Comparison of ENCODE assay signal across 11 mouse cellular contexts in the genomic region with DNA sequence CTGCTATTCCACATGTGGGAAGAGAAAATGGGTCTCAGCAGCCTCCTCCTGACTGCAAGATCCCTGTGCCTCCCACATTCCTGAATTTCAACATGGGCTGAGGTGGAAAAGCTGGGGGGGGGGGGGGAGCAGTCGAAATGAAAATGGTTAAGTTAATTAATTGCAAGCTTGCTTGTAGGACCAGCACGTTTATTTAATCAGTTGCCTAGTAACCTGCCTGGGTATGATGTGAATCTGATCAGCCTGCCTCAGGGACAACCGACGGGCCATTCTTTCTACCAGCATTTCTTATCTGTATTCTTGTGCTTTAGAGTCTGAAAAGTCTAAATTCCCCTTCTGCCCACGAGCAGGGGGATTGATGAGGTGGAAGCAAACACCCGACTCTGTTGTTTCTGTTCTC.
DNase-seq lines count a peak whose midpoint lies in the region; ATAC-seq and TF ChIP-seq lines count a peak whose summit lies in the region.
"Had no signal": no experiment of that assay in that cellular context is flagged by ENCODE, and none has a peak within 500 bp of the region (broad histone marks: within the 10 kb centered on the region; RNA-seq: fewer than 3 reads in every experiment).

No protein-coding gene starts in this region.

- no peak overlapping the region for H3K27ac ChIP-seq in embryonic facial prominence, embryonic 11.5 days (replicated peaks; ENCODE audit: low read depth, low read length)
- H3K27ac ChIP-seq in hindbrain, postnatal 0 days, result no peak overlapping the region
- H3K27ac ChIP-seq in midbrain, embryonic 12.5 days (replicated peaks), result 0 out of 2 replicates have a peak overlapping the region, but pooled peaks have one; percentile 25
- H3K27ac ChIP-seq: heart, adult 2 months; layer of hippocampus, adult 2 months had no signal

- intact Hi-C loops in left cerebral cortex, postnatal 25 days (cut with DNase I), result no loop called here

- peak; percentile 52 for DNase-seq in embryo, embryonic 10.5 days (ENCODE audit: low spot score)
- peak; percentile 62 for DNase-seq in embryonic facial prominence, embryonic 11.5 days (ENCODE audit: low spot score)
- peak; percentile 25 for DNase-seq in hindbrain, postnatal 0 days (ENCODE audit: low spot score)
- no peak for DNase-seq in gastrocnemius, postnatal 10 days
- no peak for DNase-seq in layer of hippocampus, adult 11-12 months (ENCODE audit: low spot score)
- DNase-seq in layer of hippocampus, postnatal 36 days, result no peak
- no peak for DNase-seq in left cerebral cortex, postnatal 25 days (ENCODE audit: low spot score in 2 of 2)
- DNase-seq: adrenal gland, postnatal 36 days; heart, adult 2 months had no signal

- H3K36me3 ChIP-seq in embryonic facial prominence, embryonic 11.5 days (replicated peaks; ENCODE audit: control insufficient read depth, insufficient read depth, low read depth, low read length), result no peaks in the 10 kb centered on the region
- no peaks in the 10 kb centered on the region for H3K36me3 ChIP-seq in hindbrain, postnatal 0 days (ENCODE audit: insufficient read depth, low read length)
- H3K36me3 ChIP-seq in midbrain, embryonic 12.5 days, result no peaks in the 10 kb centered on the region

- H3K9ac ChIP-seq in embryonic facial prominence, embryonic 11.5 days (replicated peaks; ENCODE audit: low read length), result no peak overlapping the region
- H3K9ac ChIP-seq in hindbrain, postnatal 0 days (replicated peaks; ENCODE audit: low read length), result no peak overlapping the region
- H3K9ac ChIP-seq in midbrain, embryonic 12.5 days (replicated peaks), result no peak overlapping the region

- no peaks in the 10 kb centered on the region for H3K27me3 ChIP-seq in embryonic facial prominence, embryonic 11.5 days (ENCODE audit: control insufficient read depth, insufficient read depth, low read length)
- no peaks in the 10 kb centered on the region for H3K27me3 ChIP-seq in hindbrain, postnatal 0 days (ENCODE audit: insufficient read depth, low read length)
- H3K27me3 ChIP-seq in midbrain, embryonic 12.5 days, result no peaks in the 10 kb centered on the region

- H3K4me2 ChIP-seq in embryonic facial prominence, embryonic 11.5 days (ENCODE audit: low read depth, low read length), result no peak overlapping the region
- no peak overlapping the region for H3K4me2 ChIP-seq in hindbrain, postnatal 0 days (ENCODE audit: low read depth, low read length)
- H3K4me2 ChIP-seq in midbrain, embryonic 12.5 days (replicated peaks), result 0 out of 2 replicates have a peak overlapping the region, but pooled peaks have one; percentile 5

- no peaks in the 10 kb centered on the region for H3K4me1 ChIP-seq in embryonic facial prominence, embryonic 11.5 days (ENCODE audit: control insufficient read depth, insufficient read depth, low read length)
- 0 out of 2 replicates have a peak, but pooled peaks cover 5% of the 10 kb centered on the region for H3K4me1 ChIP-seq in hindbrain, postnatal 0 days (ENCODE audit: insufficient read depth, low read length)
- peaks cover 16% of the 10 kb centered on the region for H3K4me1 ChIP-seq in midbrain, embryonic 12.5 days

- ATAC-seq in embryonic facial prominence, embryonic 11.5 days (replicated peaks; ENCODE audit: insufficient number of reproducible peaks, low FRiP score, low TSS enrichment, low read depth), result no peak
- ATAC-seq in hindbrain, postnatal 0 days, result no peak
- peak; percentile 27; the same call in 1 of the 2 replicates for ATAC-seq in midbrain, embryonic 12.5 days (ENCODE audit: low FRiP score, low read depth)

- WGBS in embryonic facial prominence, embryonic 11.5 days, result 13% methylated on average over 6 of the region's 6 CpGs
- WGBS in hindbrain, postnatal 0 days, result 9% methylated on average over 6 of the region's 6 CpGs
- 6% methylated on average over 6 of the region's 6 CpGs for WGBS in midbrain, embryonic 12.5 days

- no peaks in the 10 kb centered on the region for H3K9me3 ChIP-seq in embryonic facial prominence, embryonic 11.5 days (replicated peaks; ENCODE audit: control insufficient read depth, low read length)
- H3K9me3 ChIP-seq in hindbrain, postnatal 0 days (ENCODE audit: low read length), result no peaks in the 10 kb centered on the region
- no peaks in the 10 kb centered on the region for H3K9me3 ChIP-seq in midbrain, embryonic 12.5 days

- no peak for TF ChIP-seq CTCF in hindbrain, postnatal 0 days (IDR thresholded peaks at IDR 0.05; ENCODE audit: low read depth)

- H3K4me3 ChIP-seq in embryonic facial prominence, embryonic 11.5 days (ENCODE audit: low read depth, low read length), result no peak overlapping the region
- H3K4me3 ChIP-seq in hindbrain, postnatal 0 days (ENCODE audit: low read length), result no peak overlapping the region
- H3K4me3 ChIP-seq in midbrain, embryonic 12.5 days, result no peak overlapping the region
- H3K4me3 ChIP-seq: heart, adult 2 months; layer of hippocampus, adult 2 months had no signal

Comparison
In these comparisons a context has a peak if more than half of its experiments do, and no peak if none do; other contexts are left out.
1. DNase-seq: peak in embryo, embryonic 10.5 days (single experiment), embryonic facial prominence, embryonic 11.5 days (single experiment) and hindbrain, postnatal 0 days (single experiment); none in gastrocnemius, postnatal 10 days (single experiment), layer of hippocampus, adult 11-12 months (single experiment), layer of hippocampus, postnatal 36 days (0 of 2) and left cerebral cortex, postnatal 25 days (0 of 2).